Mouse (Mus musculus) stomach, embryonic 14.5 days (tissue): ENCODE measurements around the gene Yars. TPM values are rescaled to one million over a fixed set of nuclear protein-coding genes. Genes with fewer than 3 reads are reported as not detected.

Experiments used
- ATAC-seq: fragments of 200-750 bp; cut with Nextera tagmentation; 2 replicates; pipeline ENCODE4 v1.8.0; 2017; ENCODE audit warnings: low read depth, moderate TSS enrichment; ENCODE audit not compliant: insufficient number of reproducible peaks, insufficient read depth, low FRiP score
- H3K27ac ChIP-seq: fragments of 300-500 bp; sonication (generic); 2 replicates; pipeline ENCODE4 v1.5.1; 2014; ENCODE audit warnings: mild to moderate bottlenecking, low read length, moderate library complexity, mixed read lengths
- H3K27me3 ChIP-seq: fragments of 300-500 bp; sonication (generic); 2 replicates; pipeline ENCODE4 v1.6.1; 2014; ENCODE audit warnings: low read length, control low read depth, mixed read lengths; ENCODE audit not compliant: control insufficient read depth, insufficient read depth
- H3K36me3 ChIP-seq: fragments of 300-500 bp; sonication (generic); 2 replicates; pipeline ENCODE4 v1.6.1; 2014; ENCODE audit warnings: mild to moderate bottlenecking, control low read depth, low read length, moderate library complexity, mixed read lengths; ENCODE audit not compliant: control insufficient read depth, insufficient read depth
- H3K4me1 ChIP-seq: fragments of 300-500 bp; sonication (generic); 2 replicates; pipeline ENCODE4 v1.6.1; 2014; ENCODE audit warnings: low read length, control low read depth, mixed read lengths; ENCODE audit not compliant: control insufficient read depth, insufficient read depth
- H3K4me2 ChIP-seq: fragments of 300-500 bp; sonication (generic); replicated peaks from 2 replicates; pipeline ENCODE4 v1.6.1; 2014; ENCODE audit warnings: low read depth, low read length, control low read depth
- H3K4me3 ChIP-seq: fragments of 300-500 bp; sonication (generic); 2 replicates; pipeline ENCODE4 v1.5.1; 2014; ENCODE audit warnings: low read depth, low read length, control low read depth
- H3K9ac ChIP-seq: fragments of 300-500 bp; sonication (generic); replicated peaks from 2 replicates; pipeline ENCODE4 v1.6.1; 2014; ENCODE audit warnings: low read depth, mild to moderate bottlenecking, control low read depth, low read length, moderate library complexity, mixed read lengths
- H3K9me3 ChIP-seq: fragments of 300-500 bp; sonication (generic); 2 replicates; pipeline ENCODE4 v1.6.1; 2016; ENCODE audit warnings: low read depth, low read length, control low read depth; ENCODE audit not compliant: control insufficient read depth
- WGBS: fragments of 180-500 bp; shearing (Covaris S2); extraction: QIAGEN DNeasy Blood & Tissue Kit; methylation state at CpG from one replicate; pipeline ENCODE4 v1.1.7; 2014; 5-methylcytosine and 5-hydroxymethylcytosine counted together
- polyA plus RNA-seq: library from polyadenylated mRNA; unstranded; fragments of >200 nt; fragmentation: Nextera tagmentation; extraction: Ambion mirVana; gene quantifications from 2 replicates; pipeline ENCODE4 v1.2.1, GENCODE M21; 2014

The Yars gene
- polyA plus RNA-seq, 1 experiment from 2014 or later: 81.6 TPM

DNA sequence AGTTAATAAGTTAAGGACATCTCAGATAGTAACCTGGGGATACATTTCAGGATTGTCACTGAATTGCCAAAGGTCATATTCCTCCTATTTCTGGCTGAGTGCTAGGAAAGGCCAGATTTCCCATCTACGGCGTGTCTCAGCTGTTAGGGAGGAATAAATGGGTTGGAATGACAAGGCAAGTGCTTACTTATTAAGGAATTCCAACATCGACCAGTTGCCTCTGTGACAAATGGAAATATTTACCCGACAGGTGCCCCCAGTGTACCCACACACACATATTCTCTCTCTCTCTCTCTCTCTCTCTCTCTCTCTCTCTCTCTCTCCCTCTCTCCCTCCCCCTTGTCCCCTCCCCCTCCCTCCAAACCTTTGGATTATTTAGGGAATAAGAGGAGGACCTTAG is 43.6 kb upstream of the Yars start:
- no peaks in the 10 kb centered on the region for H3K9me3 ChIP-seq

DNA sequence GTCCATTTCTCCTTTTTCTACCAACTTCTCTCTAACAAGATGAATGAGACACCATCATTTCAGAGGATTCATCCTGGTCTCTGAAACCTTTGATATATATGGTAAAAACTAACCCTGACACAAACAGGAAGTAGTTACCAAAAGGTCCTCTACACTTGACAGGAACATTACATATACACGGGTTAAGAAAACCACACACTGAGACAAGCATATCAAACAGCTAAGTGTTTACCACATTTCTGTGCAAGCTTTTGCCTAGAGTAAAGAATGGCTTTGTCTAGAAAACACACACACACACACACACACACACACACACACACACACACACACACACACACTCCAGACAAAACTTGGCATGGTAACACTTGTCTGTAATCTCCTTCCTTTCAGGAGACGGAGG is 43.2 kb upstream of the Yars start:
- 29% methylated on average over 2 of the region's 2 CpGs for WGBS
- H3K4me2 ChIP-seq: no peak overlapping the region
- no peak overlapping the region for H3K27ac ChIP-seq
- H3K4me3 ChIP-seq: no peak overlapping the region
- peaks cover 12% of the 10 kb centered on the region for H3K36me3 ChIP-seq
- H3K9ac ChIP-seq: no peak overlapping the region
- no peaks in the 10 kb centered on the region for H3K9me3 ChIP-seq
- H3K27me3 ChIP-seq: no peaks in the 10 kb centered on the region
- no peak for ATAC-seq
- H3K4me1 ChIP-seq: 0 out of 2 replicates have a peak, but pooled peaks cover 12% of the 10 kb centered on the region

More for the DNA sequence above, 43.6 kb upstream of the Yars start:
- H3K9ac ChIP-seq: no peak overlapping the region
- H3K27me3 ChIP-seq: no peaks in the 10 kb centered on the region
- no peak overlapping the region for H3K4me3 ChIP-seq
- H3K4me1 ChIP-seq: 0 out of 2 replicates have a peak, but pooled peaks cover 12% of the 10 kb centered on the region
- ATAC-seq: no peak
- WGBS: 45% methylated on average over 4 of the region's 4 CpGs
- no peak overlapping the region for H3K27ac ChIP-seq
- H3K36me3 ChIP-seq: peaks cover 9% of the 10 kb centered on the region
- H3K4me2 ChIP-seq: no peak overlapping the region

DNA sequence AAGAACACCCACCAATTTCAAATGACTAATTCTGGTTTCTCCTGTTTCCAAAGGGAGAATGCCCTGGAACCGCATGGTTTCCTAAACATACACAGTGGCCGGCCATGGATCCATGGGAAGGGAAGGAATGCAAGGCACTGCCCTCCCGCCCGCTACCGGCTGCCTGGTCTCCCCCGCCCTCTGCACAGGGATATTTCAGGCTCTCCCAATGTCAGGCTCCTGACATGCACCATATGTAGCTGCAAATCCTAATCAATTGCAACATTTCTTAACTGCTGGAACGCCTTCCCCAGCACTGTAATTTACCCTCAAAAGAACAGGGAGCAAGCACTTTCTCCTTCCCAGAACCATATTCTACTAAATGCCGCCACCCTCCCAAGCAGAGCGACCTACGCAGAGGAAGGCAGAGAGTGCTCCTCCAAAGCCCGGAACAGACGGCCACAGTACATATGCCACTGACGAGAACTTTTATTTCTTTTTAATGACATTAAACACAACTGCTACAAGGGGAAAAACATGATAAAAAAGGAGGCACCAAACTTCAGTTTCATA is 41.9 kb upstream of the Yars start:
- ATAC-seq: no peak
- no peak overlapping the region; the same call in 1 of the 2 replicates for H3K27ac ChIP-seq
- H3K4me1 ChIP-seq: 0 out of 2 replicates have a peak, but pooled peaks cover 12% of the 10 kb centered on the region
- 66% methylated on average over 13 of the region's 13 CpGs for WGBS
- H3K36me3 ChIP-seq: peaks cover 20% of the 10 kb centered on the region
- H3K9ac ChIP-seq: no peak overlapping the region
- H3K4me2 ChIP-seq: no peak overlapping the region
- H3K27me3 ChIP-seq: no peaks in the 10 kb centered on the region
- no peak overlapping the region for H3K4me3 ChIP-seq
- H3K9me3 ChIP-seq: no peaks in the 10 kb centered on the region

DNA sequence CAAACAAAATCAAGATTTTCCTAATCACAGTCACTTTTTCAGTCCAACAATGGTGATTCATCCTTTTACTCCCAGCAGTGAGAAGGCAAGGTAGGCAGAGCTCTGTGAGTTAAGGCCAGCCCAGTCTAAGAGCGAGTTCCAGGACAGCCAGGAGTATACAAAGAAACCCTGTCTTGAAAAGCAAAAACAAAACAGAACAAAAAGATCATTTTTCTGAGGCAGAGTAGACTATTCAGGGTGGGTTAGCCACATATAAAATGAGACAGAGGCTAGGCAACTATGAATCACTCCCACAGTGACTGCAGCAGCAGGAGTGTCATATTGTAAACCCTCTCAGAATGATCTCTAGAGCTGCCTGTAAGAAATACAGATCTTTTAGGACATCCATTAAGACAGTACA is 40.2 kb upstream of the Yars start:
- Histone ChIP-seq H3K4me3 (no peak overlapping the region), H3K9ac (no peak overlapping the region), H3K27me3 (no peaks in the 10 kb centered on the region), H3K27ac (no peak overlapping the region), H3K36me3 (peaks cover 23% of the 10 kb centered on the region), H3K4me2 (no peak overlapping the region), H3K4me1 (0 out of 2 replicates have a peak, but pooled peaks cover 8% of the 10 kb centered on the region), H3K9me3 (no peaks in the 10 kb centered on the region)
- WGBS: 74% methylated on average over 1 of the region's 1 CpGs
- no peak for ATAC-seq

DNA sequence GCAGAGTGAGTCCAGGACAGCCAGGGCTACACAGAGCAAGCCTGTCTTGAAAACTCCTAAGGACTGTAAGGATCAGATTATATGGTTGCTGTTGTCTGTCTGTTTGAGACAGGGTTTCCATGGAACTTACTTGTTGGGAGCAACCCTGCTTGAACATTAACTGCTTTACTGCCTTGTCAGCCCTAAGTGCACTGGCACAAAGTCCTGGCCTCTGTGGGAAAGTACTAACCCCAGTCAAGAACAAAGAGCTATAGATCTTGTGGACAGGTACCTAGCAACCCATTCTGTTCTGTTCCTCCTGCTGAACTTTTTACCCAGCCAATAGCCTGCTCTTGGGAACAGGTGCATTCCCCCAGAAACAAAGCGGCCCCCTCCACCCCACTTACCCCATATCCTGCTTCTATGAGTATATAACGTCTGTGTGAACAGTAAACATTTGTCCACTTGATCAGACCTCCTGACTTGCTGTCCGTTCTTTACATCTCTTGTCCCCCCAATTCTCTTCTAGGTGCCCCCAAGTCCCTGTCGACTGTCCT is 38.2 kb upstream of the Yars start:
- ATAC-seq: no peak
- Histone ChIP-seq H3K9ac (no peak overlapping the region), H3K4me2 (no peak overlapping the region), H3K36me3 (peaks cover 35% of the 10 kb centered on the region), H3K4me3 (no peak overlapping the region), H3K27ac (no peak overlapping the region), H3K4me1 (no peaks in the 10 kb centered on the region), H3K9me3 (no peaks in the 10 kb centered on the region), H3K27me3 (no peaks in the 10 kb centered on the region)
- 55% methylated on average over 4 of the region's 4 CpGs for WGBS

DNA sequence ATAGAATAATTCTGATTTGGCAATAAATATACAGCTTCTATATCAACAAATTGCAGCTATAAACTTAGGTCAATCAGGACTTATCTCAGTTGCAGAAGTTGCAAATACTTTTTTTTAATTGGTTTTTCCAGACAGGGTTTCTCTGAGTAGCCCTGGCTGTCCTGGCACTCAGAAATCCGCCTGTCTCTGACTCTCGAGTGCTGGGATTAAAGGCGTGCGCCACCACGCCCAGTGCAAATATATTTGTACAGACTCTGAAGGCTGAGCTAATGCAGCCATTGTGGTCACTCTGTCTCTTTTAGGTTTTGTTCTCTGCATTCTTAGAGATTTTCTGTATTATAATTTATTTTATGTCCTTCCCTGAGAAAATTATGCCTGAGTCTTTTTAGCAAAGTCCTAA is 32.0 kb upstream of the Yars start:
- no peak overlapping the region for H3K4me2 ChIP-seq
- ATAC-seq: no peak
- H3K4me1 ChIP-seq: no peaks in the 10 kb centered on the region; the same call in 1 of the 2 replicates
- no peak overlapping the region for H3K9ac ChIP-seq
- WGBS: 59% methylated on average over 5 of the region's 5 CpGs
- no peaks in the 10 kb centered on the region for H3K27me3 ChIP-seq
- no peak overlapping the region for H3K27ac ChIP-seq
- H3K36me3 ChIP-seq: peaks cover 31% of the 10 kb centered on the region
- no peak overlapping the region for H3K4me3 ChIP-seq
- H3K9me3 ChIP-seq: no peaks in the 10 kb centered on the region

DNA sequence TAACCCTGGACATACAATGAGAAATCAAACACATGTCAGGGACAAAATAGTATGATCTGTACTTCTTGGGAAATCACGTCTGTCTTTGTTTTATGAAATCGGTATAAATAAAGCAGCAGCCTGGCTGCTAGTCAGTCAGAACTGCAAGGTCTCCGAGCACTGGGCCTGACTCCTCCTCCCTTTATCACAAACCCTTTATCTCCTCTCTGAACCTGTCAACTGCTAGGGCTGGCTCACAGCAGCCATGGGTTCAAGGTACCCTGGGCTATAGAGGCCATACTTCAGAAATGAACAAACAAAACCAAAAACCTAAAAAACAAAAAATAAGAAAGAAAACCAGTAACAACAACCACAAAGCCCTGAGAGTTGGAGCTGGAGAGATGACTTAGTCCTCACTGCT is 31.0 kb upstream of the Yars start:
- Histone ChIP-seq H3K36me3 (peaks cover 28% of the 10 kb centered on the region), H3K27ac (no peak overlapping the region), H3K27me3 (no peaks in the 10 kb centered on the region), H3K4me3 (no peak overlapping the region), H3K9ac (no peak overlapping the region), H3K4me2 (no peak overlapping the region), H3K9me3 (no peaks in the 10 kb centered on the region), H3K4me1 (no peaks in the 10 kb centered on the region; the same call in 1 of the 2 replicates)
- ATAC-seq: no peak
- WGBS: 49% methylated on average over 3 of the region's 3 CpGs

DNA sequence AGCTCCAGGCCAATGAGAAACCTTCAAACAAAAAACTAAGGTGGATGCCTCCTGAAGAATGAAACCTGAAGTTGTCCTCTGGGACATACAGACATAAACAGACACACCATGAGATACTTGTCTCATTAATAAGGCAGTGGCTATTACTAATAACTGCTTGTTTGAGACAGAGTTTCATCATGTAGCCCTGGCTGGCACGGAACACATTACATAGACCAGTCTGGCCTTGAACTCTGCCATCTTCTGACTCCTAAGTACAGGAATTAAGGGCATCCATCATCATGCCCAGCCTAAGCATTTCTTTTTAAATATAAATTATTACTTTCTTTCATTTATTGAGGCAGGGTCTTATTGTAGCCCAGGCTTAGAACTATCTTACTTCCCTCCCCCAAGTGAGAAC is 28.5 kb upstream of the Yars start:
- H3K36me3 ChIP-seq: peaks cover 25% of the 10 kb centered on the region

More for the DNA sequence above, 28.5 kb upstream of the Yars start:
- Histone ChIP-seq H3K4me1 (no peaks in the 10 kb centered on the region; the same call in 1 of the 2 replicates), H3K27ac (no peak overlapping the region), H3K9me3 (no peaks in the 10 kb centered on the region), H3K4me2 (no peak overlapping the region), H3K9ac (no peak overlapping the region), H3K4me3 (no peak overlapping the region), H3K27me3 (no peaks in the 10 kb centered on the region)
- no peak for ATAC-seq
- 93% methylated on average over 1 of the region's 1 CpGs for WGBS
